ENCODE assay signal across 9 mouse cellular contexts in the genomic region with DNA sequence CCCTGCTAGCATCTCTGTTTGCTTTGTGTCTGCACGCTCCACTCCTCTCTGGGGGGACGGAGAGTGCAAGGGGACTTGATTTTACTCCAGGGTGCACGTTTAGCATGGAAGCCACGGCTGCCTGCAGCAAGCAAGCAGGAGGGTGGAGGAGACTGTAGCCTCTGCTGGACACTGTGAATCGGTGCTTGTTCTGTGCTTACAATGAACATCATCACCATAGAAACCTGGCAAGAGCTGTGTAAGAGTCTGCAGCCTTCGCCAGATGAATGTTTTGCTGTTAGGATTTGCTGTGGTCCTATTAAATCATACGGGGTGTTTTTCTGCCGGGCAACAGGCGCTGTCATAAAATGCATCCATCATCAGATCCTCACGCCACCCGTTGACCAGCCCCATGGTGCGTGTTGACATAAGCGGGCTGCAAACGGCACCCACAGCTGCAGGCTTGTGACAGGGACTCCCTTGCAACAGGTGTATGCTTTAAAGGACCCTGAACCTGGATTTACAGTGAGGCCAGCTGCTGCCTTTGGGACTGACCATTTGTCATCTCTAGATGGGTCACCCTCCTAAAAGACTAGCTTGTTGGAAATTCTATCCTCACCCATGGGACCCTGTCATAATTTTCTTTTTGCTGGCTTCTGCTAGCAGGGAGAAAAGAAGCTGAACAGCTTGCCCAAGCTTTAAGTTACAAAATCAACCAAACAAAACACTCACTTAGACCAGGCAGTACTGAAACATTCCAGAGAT.
DNase-seq lines count a peak whose midpoint lies in the region; ATAC-seq and TF ChIP-seq lines count a peak whose summit lies in the region.
"Had no signal": no experiment of that assay in that cellular context is flagged by ENCODE, and none has a peak within 500 bp of the region (broad histone marks: within the 10 kb centered on the region; RNA-seq: fewer than 3 reads in every experiment).

No protein-coding gene starts in this region.

- H3K27ac ChIP-seq in kidney, embryonic 16.5 days (ENCODE audit: low read length), result peak overlapping the region; percentile 25; the same call in 1 of the 2 replicates
- H3K27ac ChIP-seq in limb, embryonic 14.5 days (replicated peaks; ENCODE audit: low read depth, low read length), result no peak overlapping the region
- H3K27ac ChIP-seq: embryonic facial prominence, embryonic 12.5 days had no signal

- H3K79me3 ChIP-seq in C2C12 (ENCODE audit: low read depth), result no peaks in the 10 kb centered on the region

- H3K9ac ChIP-seq in kidney, embryonic 16.5 days (replicated peaks; ENCODE audit: low read length), result no peak overlapping the region
- no peak overlapping the region for H3K9ac ChIP-seq in limb, embryonic 14.5 days (ENCODE audit: low read depth, low read length, severe bottlenecking)
- H3K9ac ChIP-seq: embryonic facial prominence, embryonic 12.5 days had no signal

- TF ChIP-seq CTCF in C2C12 (IDR thresholded peaks at IDR 0.05; ENCODE audit: control insufficient read depth, insufficient read depth, insufficient read length), result no peak

- H3K79me2 ChIP-seq in C2C12 (ENCODE audit: control insufficient read depth, insufficient read depth), result no peaks in the 10 kb centered on the region

- no peaks in the 10 kb centered on the region for H3K9me3 ChIP-seq in kidney, embryonic 16.5 days (ENCODE audit: low read length)
- H3K9me3 ChIP-seq in limb, embryonic 14.5 days (ENCODE audit: control insufficient read depth, low read length), result no peaks in the 10 kb centered on the region
- H3K9me3 ChIP-seq: embryonic facial prominence, embryonic 12.5 days had no signal

- H3K4me1 ChIP-seq in kidney, embryonic 16.5 days (ENCODE audit: insufficient read depth, low read length), result peaks cover 32% of the 10 kb centered on the region
- H3K4me1 ChIP-seq in limb, embryonic 14.5 days (ENCODE audit: control insufficient read depth, insufficient read depth, low read length), result peaks cover 12% of the 10 kb centered on the region

- H3K4me2 ChIP-seq in kidney, embryonic 16.5 days (replicated peaks; ENCODE audit: low read depth, low read length), result no peak overlapping the region
- no peak overlapping the region for H3K4me2 ChIP-seq in limb, embryonic 14.5 days (replicated peaks; ENCODE audit: low read depth, low read length, severe bottlenecking)
- H3K4me2 ChIP-seq: embryonic facial prominence, embryonic 12.5 days had no signal

- no peak overlapping the region for H3ac ChIP-seq in C2C12 (ENCODE audit: control insufficient read depth, insufficient read length, low read depth)

- peak; percentile 6 for DNase-seq in cerebellum, adult 11 months
- no peak for DNase-seq in cerebellum, postnatal 36 days
- DNase-seq in frontal cortex, adult 2 months (ENCODE audit: extremely low spot score in 1 of 2, low spot score in 1 of 2), result peak; percentile 44 to 56
- peak; percentile 69 for DNase-seq in limb, embryonic 14.5 days (ENCODE audit: low spot score)
- DNase-seq in right cerebral cortex, adult 2 months (ENCODE audit: low spot score in 2 of 2), result peak; percentile 21 to 56
- no peak for DNase-seq in thymus, postnatal 14 days

- no peaks in the 10 kb centered on the region for H3K27me3 ChIP-seq in C2C12 (ENCODE audit: control insufficient read depth, insufficient read depth, insufficient read length)
- no peaks in the 10 kb centered on the region for H3K27me3 ChIP-seq in kidney, embryonic 16.5 days (ENCODE audit: insufficient read depth, low read length)
- H3K27me3 ChIP-seq in limb, embryonic 14.5 days (ENCODE audit: control insufficient read depth, insufficient read depth, low read length), result no peaks in the 10 kb centered on the region
- H3K27me3 ChIP-seq: embryonic facial prominence, embryonic 12.5 days had no signal

- ATAC-seq in kidney, embryonic 16.5 days (ENCODE audit: low FRiP score, low TSS enrichment), result peak; percentile 52
- ATAC-seq in limb, embryonic 14.5 days (ENCODE audit: low FRiP score, low read depth), result peak; percentile 82

- TF ChIP-seq POLR2A in limb, embryonic 14.5 days (IDR thresholded peaks at IDR 0.05; ENCODE audit: borderline replicate concordance, extremely low read depth, insufficient read depth, insufficient read length), result no peak

- H3K4me3 ChIP-seq in C2C12 (ENCODE audit: insufficient read depth, poor library complexity, severe bottlenecking), result no peak overlapping the region
- no peak overlapping the region for H3K4me3 ChIP-seq in kidney, embryonic 16.5 days (ENCODE audit: low read length)
- H3K4me3 ChIP-seq in limb, embryonic 14.5 days (replicated peaks; ENCODE audit: low read length), result no peak overlapping the region
- H3K4me3 ChIP-seq: embryonic facial prominence, embryonic 12.5 days had no signal

- 34% methylated on average over 14 of the region's 14 CpGs for WGBS in kidney, embryonic 16.5 days
- 55% methylated on average over 14 of the region's 14 CpGs for WGBS in limb, embryonic 14.5 days

- no peaks in the 10 kb centered on the region for H3K36me3 ChIP-seq in C2C12 (ENCODE audit: control insufficient read depth, insufficient read depth)
- no peaks in the 10 kb centered on the region for H3K36me3 ChIP-seq in kidney, embryonic 16.5 days (ENCODE audit: insufficient read depth, low read length)
- H3K36me3 ChIP-seq in limb, embryonic 14.5 days (ENCODE audit: control insufficient read depth, insufficient read depth, low read length), result no peaks in the 10 kb centered on the region
- H3K36me3 ChIP-seq: embryonic facial prominence, embryonic 12.5 days had no signal

TF ChIP-seq in C2C12, 6 proteins besides CTCF, POLR2A, EP300 and RAD21:
- TF ChIP-seq MYOG (IDR thresholded peaks at IDR 0.05; ENCODE audit: control insufficient read depth, extremely low read depth, insufficient read length) (no peak), MYOD1 (IDR thresholded peaks at IDR 0.05; ENCODE audit: control insufficient read depth, insufficient read length, low read depth) (peak; percentile 89), USF1 (IDR thresholded peaks at IDR 0.05; ENCODE audit: low read depth) (no peak), FOSL1 (IDR thresholded peaks at IDR 0.05; ENCODE audit: insufficient read depth, low read length, poor library complexity, severe bottlenecking) (no peak), CEBPB (IDR thresholded peaks at IDR 0.05; ENCODE audit: low read depth) (no peak), MAX (IDR thresholded peaks at IDR 0.05) (no peak)

Comparison
In these comparisons a context has a peak if more than half of its experiments do, and no peak if none do; other contexts are left out.
1. DNase-seq: peak in cerebellum, adult 11 months (single experiment), frontal cortex, adult 2 months (2 of 2), limb, embryonic 14.5 days (single experiment) and right cerebral cortex, adult 2 months (2 of 2); none in cerebellum, postnatal 36 days (0 of 2) and thymus, postnatal 14 days (single experiment).